Mouse (Mus musculus): ENCODE data around the gene Arhgef28. TPM values are rescaled to one million over a fixed set of nuclear protein-coding genes. Genes with fewer than 3 reads are reported as not detected.
A peak's percentile ranks its signal among the peaks of the same experiment; 100 is the strongest.
"Not testable (repeated sequence)": the region's sequence is repeated elsewhere in the genome, so short reads cannot be mapped to it uniquely, and the experiment has no call there.

The Arhgef28 gene
- polyA plus RNA-seq, 1 experiment from 2014 or later = 33.0 TPM

DNA sequence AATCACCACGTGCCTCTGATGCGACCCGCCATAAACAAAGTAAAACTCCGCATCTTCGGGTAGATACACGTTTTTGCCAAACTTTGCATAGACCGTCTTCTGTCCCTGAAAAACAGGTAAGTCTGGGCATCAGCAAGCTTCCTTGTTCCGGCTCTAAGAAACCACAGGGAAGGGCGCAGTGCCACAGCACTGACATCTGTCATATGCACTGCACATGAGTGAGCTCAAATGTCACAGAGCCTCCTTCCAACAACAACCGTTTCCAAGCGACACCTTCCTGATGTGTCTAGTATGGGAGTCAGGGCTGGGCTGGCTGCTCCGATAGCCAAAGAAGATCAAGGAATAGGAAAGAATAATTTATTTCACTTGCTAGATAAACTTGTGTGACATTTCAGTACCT, 129.0 kb downstream of the Arhgef28 start:
- 89% methylated on average over 12 of the region's 12 CpGs for WGBS
- Histone ChIP-seq H3K36me3 (ENCODE audit: control insufficient read depth, insufficient read depth, low read length) (no peaks in the 10 kb centered on the region), H3K9me3 (ENCODE audit: control insufficient read depth, low read length) (no peaks in the 10 kb centered on the region), H3K27me3 (replicated peaks; ENCODE audit: control insufficient read depth, insufficient read depth, low read length) (no peaks in the 10 kb centered on the region), H3K4me3 (ENCODE audit: low read length) (no peak overlapping the region), H3K27ac (ENCODE audit: low read depth, low read length) (no peak overlapping the region), H3K9ac (ENCODE audit: low read depth, low read length) (no peak overlapping the region), H3K4me2 (ENCODE audit: low read length) (no peak overlapping the region), H3K4me1 (ENCODE audit: control insufficient read depth, insufficient read depth, low read depth, low read length) (no peaks in the 10 kb centered on the region)
- ATAC-seq = no peak

DNA sequence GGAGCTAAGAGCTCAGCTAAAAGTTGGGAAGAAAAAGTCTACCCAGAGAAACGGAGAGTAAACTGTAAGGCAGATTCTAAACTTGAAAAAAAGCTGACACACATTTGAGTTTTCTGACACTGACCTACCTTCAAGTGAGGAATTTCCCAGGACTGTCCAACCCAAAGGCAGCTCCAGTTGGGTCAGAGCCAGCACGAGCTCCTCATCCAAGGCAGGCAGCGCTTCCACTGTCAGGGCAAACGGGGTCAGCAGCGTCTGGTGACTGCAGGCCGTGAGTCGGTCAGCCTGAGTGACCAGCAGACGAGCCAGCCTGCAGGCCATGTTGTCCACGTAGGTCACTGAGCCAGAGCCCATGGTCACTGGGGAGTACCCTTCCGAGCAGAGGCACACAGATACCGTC, 131.4 kb downstream of the Arhgef28 start:
- Histone ChIP-seq H3K4me3 (ENCODE audit: low read length) (no peak overlapping the region), H3K27ac (ENCODE audit: low read depth, low read length) (no peak overlapping the region), H3K36me3 (ENCODE audit: control insufficient read depth, insufficient read depth, low read length) (no peaks in the 10 kb centered on the region), H3K27me3 (replicated peaks; ENCODE audit: control insufficient read depth, insufficient read depth, low read length) (no peaks in the 10 kb centered on the region), H3K4me1 (ENCODE audit: control insufficient read depth, insufficient read depth, low read depth, low read length) (no peaks in the 10 kb centered on the region), H3K4me2 (ENCODE audit: low read length) (no peak overlapping the region), H3K9me3 (ENCODE audit: control insufficient read depth, low read length) (no peaks in the 10 kb centered on the region), H3K9ac (ENCODE audit: low read depth, low read length) (no peak overlapping the region)
- no peak for ATAC-seq
- 68% methylated on average over 11 of the region's 11 CpGs for WGBS

DNA sequence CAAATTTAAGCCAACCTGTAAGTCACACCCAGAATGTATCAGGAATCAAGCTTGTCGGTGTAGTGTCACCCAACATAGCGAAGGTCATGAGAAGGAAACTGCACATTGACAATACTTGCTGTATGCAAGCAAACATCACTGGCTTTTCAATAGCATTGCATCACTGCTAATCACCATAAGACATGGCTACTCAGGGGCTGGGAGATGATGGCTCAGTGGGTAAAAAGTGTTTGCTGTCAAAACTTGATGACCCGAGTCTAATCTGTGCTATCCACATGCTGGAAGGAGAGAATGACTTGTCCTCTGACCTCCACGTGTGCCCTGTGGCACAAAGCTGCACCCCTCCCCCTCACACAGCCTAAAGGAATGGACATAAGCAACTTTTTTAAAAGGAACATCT, 133.0 kb downstream of the Arhgef28 start:
- Histone ChIP-seq H3K4me1 (ENCODE audit: control insufficient read depth, insufficient read depth, low read depth, low read length) (no peaks in the 10 kb centered on the region), H3K9ac (ENCODE audit: low read depth, low read length) (no peak overlapping the region), H3K9me3 (ENCODE audit: control insufficient read depth, low read length) (no peaks in the 10 kb centered on the region), H3K27ac (ENCODE audit: low read depth, low read length) (no peak overlapping the region), H3K4me2 (ENCODE audit: low read length) (no peak overlapping the region), H3K36me3 (ENCODE audit: control insufficient read depth, insufficient read depth, low read length) (no peaks in the 10 kb centered on the region), H3K4me3 (ENCODE audit: low read length) (no peak overlapping the region), H3K27me3 (replicated peaks; ENCODE audit: control insufficient read depth, insufficient read depth, low read length) (no peaks in the 10 kb centered on the region)
- ATAC-seq = no peak
- 55% methylated on average over 4 of the region's 4 CpGs for WGBS

DNA sequence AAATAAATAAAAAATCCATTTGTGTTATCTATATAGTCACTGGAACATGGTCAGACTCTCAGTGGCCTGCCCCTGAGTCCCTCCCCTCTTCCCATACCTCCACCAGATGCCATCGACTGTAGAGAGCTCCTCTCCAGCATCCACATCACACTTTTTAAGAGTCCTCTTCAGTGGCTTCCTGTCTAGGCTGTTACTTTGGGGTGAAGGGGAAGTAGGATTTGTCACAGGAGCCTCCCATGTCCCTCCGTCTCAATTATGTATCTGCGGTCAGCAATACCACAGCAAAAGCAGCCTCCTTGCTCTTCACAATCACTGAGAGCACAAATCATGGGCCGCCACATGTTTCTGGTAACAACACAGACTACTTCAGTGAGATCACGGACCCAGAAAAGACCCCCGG, 135.8 kb downstream of the Arhgef28 start:
- Histone ChIP-seq H3K27ac (ENCODE audit: low read depth, low read length) (no peak overlapping the region), H3K4me3 (ENCODE audit: low read length) (no peak overlapping the region), H3K4me2 (ENCODE audit: low read length) (no peak overlapping the region), H3K27me3 (replicated peaks; ENCODE audit: control insufficient read depth, insufficient read depth, low read length) (no peaks in the 10 kb centered on the region), H3K9ac (ENCODE audit: low read depth, low read length) (no peak overlapping the region), H3K4me1 (ENCODE audit: control insufficient read depth, insufficient read depth, low read depth, low read length) (no peaks in the 10 kb centered on the region), H3K9me3 (ENCODE audit: control insufficient read depth, low read length) (no peaks in the 10 kb centered on the region), H3K36me3 (ENCODE audit: control insufficient read depth, insufficient read depth, low read length) (no peaks in the 10 kb centered on the region)
- no peak for ATAC-seq
- WGBS = 93% methylated on average over 6 of the region's 6 CpGs

DNA sequence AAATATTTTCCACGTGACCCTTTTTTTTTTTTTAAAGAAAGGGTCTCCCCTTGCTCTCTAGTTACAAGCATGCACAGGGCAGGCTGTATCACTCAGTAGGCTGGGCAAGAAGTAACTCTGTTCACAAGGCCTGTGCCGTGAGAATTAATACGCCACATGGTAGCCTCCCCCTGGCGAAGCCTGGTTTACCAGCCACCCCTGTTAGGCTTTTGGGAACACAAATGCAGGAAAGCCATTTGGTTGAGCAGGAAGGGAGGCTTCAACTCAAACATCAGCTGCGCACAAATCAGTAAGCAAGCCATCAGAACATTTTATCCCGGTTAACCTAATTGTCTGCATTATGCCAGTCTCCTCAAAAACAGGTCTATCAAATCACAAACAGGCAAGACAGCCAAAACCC, 136.6 kb downstream of the Arhgef28 start:
- Histone ChIP-seq H3K4me2 (ENCODE audit: low read length) (no peak overlapping the region), H3K27me3 (replicated peaks; ENCODE audit: control insufficient read depth, insufficient read depth, low read length) (no peaks in the 10 kb centered on the region), H3K4me1 (ENCODE audit: control insufficient read depth, insufficient read depth, low read depth, low read length) (no peaks in the 10 kb centered on the region), H3K9ac (ENCODE audit: low read depth, low read length) (no peak overlapping the region), H3K4me3 (ENCODE audit: low read length) (no peak overlapping the region), H3K27ac (ENCODE audit: low read depth, low read length) (no peak overlapping the region), H3K9me3 (ENCODE audit: control insufficient read depth, low read length) (no peaks in the 10 kb centered on the region), H3K36me3 (ENCODE audit: control insufficient read depth, insufficient read depth, low read length) (no peaks in the 10 kb centered on the region)
- WGBS = 93% methylated on average over 6 of the region's 6 CpGs
- ATAC-seq = no peak

DNA sequence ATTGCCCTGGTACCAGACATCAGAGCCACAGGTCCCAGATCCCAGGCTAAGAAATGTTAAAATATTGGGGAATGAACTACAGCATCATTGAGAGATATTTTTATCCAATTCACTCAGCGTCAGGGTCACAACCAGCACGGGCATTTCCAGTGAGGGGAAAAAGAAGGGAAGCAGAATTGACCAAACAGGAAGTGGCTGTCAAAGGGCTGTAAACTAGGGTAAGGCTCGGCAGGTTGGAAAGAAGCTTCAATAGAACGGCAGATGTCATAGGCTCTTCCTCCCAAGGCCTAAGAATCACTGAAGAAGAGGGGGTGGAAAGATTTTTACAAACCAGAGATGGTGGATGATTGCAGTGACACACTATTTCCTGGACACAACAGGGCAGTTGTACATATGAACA, 143.4 kb downstream of the Arhgef28 start:
- ATAC-seq = no peak
- H3K4me1 ChIP-seq (ENCODE audit: control insufficient read depth, insufficient read depth, low read depth, low read length) = no peaks in the 10 kb centered on the region
- no peaks in the 10 kb centered on the region for H3K9me3 ChIP-seq (ENCODE audit: control insufficient read depth, low read length)
- no peak overlapping the region for H3K27ac ChIP-seq (ENCODE audit: low read depth, low read length)
- no peaks in the 10 kb centered on the region for H3K27me3 ChIP-seq (replicated peaks; ENCODE audit: control insufficient read depth, insufficient read depth, low read length)
- H3K4me3 ChIP-seq (ENCODE audit: low read length) = no peak overlapping the region
- H3K36me3 ChIP-seq (ENCODE audit: control insufficient read depth, insufficient read depth, low read length) = no peaks in the 10 kb centered on the region
- no peak overlapping the region for H3K4me2 ChIP-seq (ENCODE audit: low read length)
- 86% methylated on average over 4 of the region's 4 CpGs for WGBS
- H3K9ac ChIP-seq (ENCODE audit: low read depth, low read length) = no peak overlapping the region

DNA sequence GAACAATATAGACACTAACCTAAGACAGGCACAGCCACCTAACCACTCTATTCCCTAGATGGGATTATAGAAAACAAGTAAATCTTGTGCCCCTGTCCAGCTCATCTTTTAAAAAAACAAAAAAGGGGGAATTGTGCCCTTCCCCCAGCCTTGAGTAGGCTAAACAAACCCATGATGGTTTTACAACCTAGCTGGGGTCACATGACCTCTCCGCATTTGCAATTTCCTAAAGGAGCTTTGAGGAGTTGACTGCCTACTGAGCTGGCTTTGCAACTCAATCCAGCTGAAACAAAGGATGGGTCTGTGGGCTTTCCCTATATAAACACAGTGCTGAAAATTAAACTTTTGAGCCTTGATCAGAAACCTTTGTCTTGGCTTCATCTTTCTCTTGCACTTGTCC, 146.1 kb downstream of the Arhgef28 start:
- not testable (repeated sequence) for H3K9ac ChIP-seq (ENCODE audit: low read depth, low read length); H3K4me1 ChIP-seq (ENCODE audit: control insufficient read depth, insufficient read depth, low read depth, low read length); H3K27ac ChIP-seq (ENCODE audit: low read depth, low read length); H3K36me3 ChIP-seq (ENCODE audit: control insufficient read depth, insufficient read depth, low read length); ATAC-seq; H3K9me3 ChIP-seq (ENCODE audit: control insufficient read depth, low read length); H3K27me3 ChIP-seq (replicated peaks; ENCODE audit: control insufficient read depth, insufficient read depth, low read length); H3K4me3 ChIP-seq (ENCODE audit: low read length); H3K4me2 ChIP-seq (ENCODE audit: low read length)
- WGBS = 88% methylated on average over 1 of the region's 1 CpGs

DNA sequence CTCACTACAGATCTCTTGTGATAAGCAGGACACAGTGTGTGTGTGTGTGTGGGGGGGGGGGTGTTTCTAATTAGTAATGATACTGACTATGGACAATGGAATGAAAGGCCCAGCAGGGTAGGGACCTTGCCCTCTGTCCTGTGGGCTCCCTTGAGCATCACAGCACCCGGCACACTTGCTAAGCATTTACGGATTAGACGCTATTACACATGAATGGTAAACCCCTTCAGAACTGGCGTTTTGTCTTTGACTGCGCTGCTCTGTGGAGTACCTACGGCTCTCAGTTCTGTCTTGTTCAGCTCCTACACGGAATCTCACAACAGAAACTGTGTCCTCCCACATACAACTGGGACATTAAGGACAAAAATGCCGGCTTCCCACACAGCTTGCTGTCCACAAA, 151.0 kb downstream of the Arhgef28 start:
- Histone ChIP-seq H3K9me3 (ENCODE audit: control insufficient read depth, low read length) (peaks cover 3% of the 10 kb centered on the region; the same call in 1 of the 2 replicates), H3K4me3 (ENCODE audit: low read length) (no peak overlapping the region), H3K4me2 (ENCODE audit: low read length) (peak overlapping the region; percentile 20; the same call in 1 of the 2 replicates), H3K36me3 (ENCODE audit: control insufficient read depth, insufficient read depth, low read length) (no peaks in the 10 kb centered on the region), H3K9ac (ENCODE audit: low read depth, low read length) (no peak overlapping the region), H3K4me1 (ENCODE audit: control insufficient read depth, insufficient read depth, low read depth, low read length) (no peaks in the 10 kb centered on the region; the same call in 1 of the 2 replicates), H3K27ac (ENCODE audit: low read depth, low read length) (no peak overlapping the region), H3K27me3 (replicated peaks; ENCODE audit: control insufficient read depth, insufficient read depth, low read length) (no peaks in the 10 kb centered on the region)
- 22% methylated on average over 8 of the region's 8 CpGs for WGBS
- 0 out of 2 replicates have a peak, but pooled peaks have one; percentile 9 for ATAC-seq

DNA sequence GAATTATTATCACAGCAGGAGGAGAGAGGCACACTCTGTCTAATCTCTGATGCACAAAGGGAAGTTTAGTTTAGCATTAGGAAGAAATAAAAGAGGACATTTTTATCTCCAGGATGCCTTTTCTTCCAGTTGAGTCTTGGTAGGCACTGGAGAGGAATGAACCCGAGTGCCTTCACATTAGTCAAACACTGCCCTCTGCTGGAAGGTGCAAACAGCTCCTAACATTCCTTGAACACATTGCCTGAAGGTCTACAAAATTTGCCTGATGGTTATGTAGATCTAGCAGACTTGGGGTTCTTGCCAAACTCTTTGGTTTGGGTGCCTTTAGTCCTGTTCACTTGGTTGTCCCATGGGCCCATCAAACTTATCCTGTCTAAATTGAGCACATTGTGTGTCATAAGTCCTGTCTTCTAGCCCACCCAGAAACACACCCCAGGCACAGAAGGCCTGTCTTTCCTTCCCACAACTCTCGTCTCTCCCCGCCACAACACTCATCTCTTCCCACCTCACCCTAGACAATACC, 165.6 kb downstream of the Arhgef28 start:
- Histone ChIP-seq H3K27ac (ENCODE audit: low read depth, low read length) (no peak overlapping the region), H3K4me1 (ENCODE audit: control insufficient read depth, insufficient read depth, low read depth, low read length) (no peaks in the 10 kb centered on the region), H3K4me3 (ENCODE audit: low read length) (no peak overlapping the region), H3K9ac (ENCODE audit: low read depth, low read length) (no peak overlapping the region), H3K9me3 (ENCODE audit: control insufficient read depth, low read length) (no peaks in the 10 kb centered on the region; the same call in 1 of the 2 replicates), H3K4me2 (ENCODE audit: low read length) (no peak overlapping the region), H3K36me3 (ENCODE audit: control insufficient read depth, insufficient read depth, low read length) (no peaks in the 10 kb centered on the region), H3K27me3 (replicated peaks; ENCODE audit: control insufficient read depth, insufficient read depth, low read length) (no peaks in the 10 kb centered on the region)
- WGBS = 65% methylated on average over 2 of the region's 3 CpGs
- no peak for ATAC-seq

DNA sequence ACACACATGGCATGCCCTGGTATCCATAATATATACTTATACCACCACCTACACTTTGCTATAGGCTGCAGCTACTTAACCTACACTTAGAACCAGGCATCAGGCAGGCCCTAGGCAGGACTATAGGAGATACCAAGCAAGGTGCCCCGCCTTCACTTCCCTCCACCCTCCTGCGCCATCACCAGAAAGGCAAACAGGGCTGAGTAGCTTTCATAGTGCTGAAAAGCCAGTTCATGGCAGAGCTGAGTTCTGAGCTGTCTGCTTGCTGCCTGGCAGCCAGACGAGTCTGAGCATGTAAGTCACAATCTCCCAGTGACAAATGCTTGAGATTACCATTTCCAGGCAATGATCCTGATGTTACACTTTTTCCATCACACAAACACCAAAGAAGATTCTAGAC, 167.5 kb downstream of the Arhgef28 start:
- 90% methylated on average over 3 of the region's 3 CpGs for WGBS
- Histone ChIP-seq H3K27ac (ENCODE audit: low read depth, low read length) (no peak overlapping the region), H3K4me2 (ENCODE audit: low read length) (no peak overlapping the region), H3K4me1 (ENCODE audit: control insufficient read depth, insufficient read depth, low read depth, low read length) (no peaks in the 10 kb centered on the region), H3K36me3 (ENCODE audit: control insufficient read depth, insufficient read depth, low read length) (no peaks in the 10 kb centered on the region), H3K4me3 (ENCODE audit: low read length) (no peak overlapping the region), H3K9ac (ENCODE audit: low read depth, low read length) (no peak overlapping the region), H3K27me3 (replicated peaks; ENCODE audit: control insufficient read depth, insufficient read depth, low read length) (no peaks in the 10 kb centered on the region), H3K9me3 (ENCODE audit: control insufficient read depth, low read length) (no peaks in the 10 kb centered on the region; the same call in 1 of the 2 replicates)
- no peak for ATAC-seq

Data from hindbrain, embryonic 16.5 days (tissue).